Mouse (Mus musculus) bone marrow, adult 2 months (tissue): ENCODE results near the gene Fam214a.

ENCODE experiments used
- CTCF ChIP-seq: fragments of 200-500 bp; IDR thresholded peaks from 2 replicates; pipeline ENCODE4 v1.5.1; 2011; ENCODE audit warnings: low read length, control low read depth; ENCODE audit not compliant: control insufficient read depth, insufficient read depth
- POLR2A ChIP-seq: fragments of 200-500 bp; IDR thresholded peaks from 2 replicates; pipeline ENCODE4 v1.6.1; 2011; ENCODE audit warnings: low read depth, mild to moderate bottlenecking, control low read depth, low read length, borderline replicate concordance; ENCODE audit not compliant: control insufficient read depth

DNA sequence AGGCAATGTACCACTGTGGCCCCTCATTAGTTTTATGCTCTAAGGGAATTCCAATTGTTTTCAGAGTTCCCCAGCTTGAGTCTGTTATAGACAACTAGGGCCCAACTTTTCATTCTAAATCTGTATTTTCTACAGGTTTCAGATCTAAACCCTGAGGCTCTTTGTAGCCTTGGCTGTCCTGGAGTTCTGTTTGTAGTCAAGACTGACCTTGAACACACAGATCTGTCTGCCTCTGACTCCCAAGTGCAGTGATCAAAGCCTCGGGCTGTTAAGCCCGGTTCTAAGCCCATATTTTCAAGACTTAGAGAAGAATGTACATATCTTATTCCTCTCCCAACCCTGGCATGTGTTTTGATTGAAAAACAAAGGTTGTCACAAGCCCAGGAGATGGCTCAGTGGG is 1.7 kb downstream of the Fam214a start:
- TF ChIP-seq POLR2A (no peak), CTCF (no peak)
